Mouse (Mus musculus) small intestine, adult 10 weeks (tissue): ENCODE measurements around the gene Farp1. TPM values are rescaled to one million over a fixed set of nuclear protein-coding genes. Genes with fewer than 3 reads are reported as not detected.

ENCODE experiments used
- polyA plus RNA-seq: library from polyadenylated mRNA; stranded (reverse); fragments of 350-450 nt; fragmentation: Illumina TruSeq; extraction: RNeasy Lipid Tissue Mini Kit (QIAGEN cat#74804); gene quantifications from one replicate; pipeline ENCODE4 v1.2.3, GENCODE M21; 2014; ENCODE audit warnings: low replicate concordance

The Farp1 gene
- 2.6 TPM for polyA plus RNA-seq

DNA sequence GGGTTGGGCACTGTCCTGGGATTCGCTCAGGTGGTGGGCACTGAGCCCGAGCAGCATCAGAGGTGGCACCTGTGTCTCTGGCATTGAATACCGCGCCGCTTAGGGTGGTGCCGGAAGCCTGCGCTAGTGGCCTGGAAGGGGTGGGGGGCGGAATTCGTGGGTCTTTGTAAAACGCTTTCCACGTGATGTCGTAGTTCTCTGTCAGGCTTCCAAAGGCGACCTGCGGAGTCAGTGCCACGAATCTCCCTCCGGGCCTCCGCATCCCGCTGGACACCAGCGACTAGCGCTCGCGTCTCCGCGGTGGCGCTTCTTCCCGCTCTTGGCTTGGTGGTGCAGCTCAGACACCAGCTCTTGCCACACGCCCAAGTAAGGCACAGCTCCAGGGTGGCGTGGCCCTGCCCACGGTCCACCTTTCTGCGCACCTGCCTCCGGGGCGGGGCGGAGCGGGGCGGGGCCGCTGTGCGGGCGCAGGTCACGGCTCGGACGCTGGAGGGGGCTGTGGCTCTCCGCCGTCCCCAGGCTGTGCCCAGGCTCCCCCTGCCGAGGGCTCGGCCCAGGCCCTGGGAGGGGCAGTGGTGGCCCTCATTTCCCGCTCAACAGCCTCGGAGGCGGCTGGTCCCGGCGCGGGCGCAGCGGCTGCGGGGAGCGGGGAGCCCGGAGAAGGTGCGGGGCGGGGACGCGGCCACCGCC lies at the start of gene Farp1:
Gene Farp1 (plus strand): TSS at position 228 of the 690 bp plus-strand sequence.

Other genes starting within 250 kb of the Farp1 start
- gene Ipo5, start 124.0 kb upstream of the Farp1 start, polyA plus RNA-seq = 25.8 TPM